Mouse (Mus musculus) left cerebral cortex, adult 8-10 months (tissue): ENCODE results near the gene Ofd1. TPM values are rescaled to one million over a fixed set of nuclear protein-coding genes. Genes with fewer than 3 reads are reported as not detected.

Source experiments
- DNase-seq, 2 experiments: peaks; one replicate each; pipeline ENCODE4 v3.0.0; 2022; ENCODE audit warnings: low spot score in 2 of 2
- total RNA-seq, 4 experiments: library from RNA; stranded (reverse); gene quantifications; 2 replicates each; pipeline ENCODE4 v1.2.4; 2022

The Ofd1 gene
- 1 to 10 TPM; 6.5 to 7.1 (median 6.6) TPM for total RNA-seq

DNA sequence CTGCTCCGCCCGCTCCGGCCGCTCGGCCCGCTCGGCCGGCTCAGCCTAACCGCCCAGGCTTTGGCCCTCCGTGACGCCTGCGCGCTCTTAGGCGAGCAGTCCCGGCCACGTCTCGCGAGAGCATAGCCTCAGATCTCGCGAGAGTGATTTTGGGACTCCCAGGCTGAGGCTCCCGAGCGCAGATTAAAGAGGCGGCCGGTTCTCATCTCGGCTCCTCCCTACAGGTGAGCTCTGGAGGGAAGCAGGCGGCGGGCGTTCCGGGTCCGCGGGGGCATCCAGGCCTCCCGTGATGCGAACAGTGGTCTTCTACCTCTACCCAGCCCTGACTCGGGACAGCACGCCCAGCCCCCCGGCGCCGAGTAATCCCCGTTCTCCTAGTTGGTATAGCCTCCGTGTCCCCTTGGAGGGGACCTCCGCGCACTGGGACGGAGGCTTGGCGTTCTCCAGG lies at the start of gene Ofd1:
Gene Ofd1, minus strand, starts transcription at position 89 of the 448 bp plus-strand sequence.
- DNase-seq, result peak; percentile 71 to 86

DNA sequence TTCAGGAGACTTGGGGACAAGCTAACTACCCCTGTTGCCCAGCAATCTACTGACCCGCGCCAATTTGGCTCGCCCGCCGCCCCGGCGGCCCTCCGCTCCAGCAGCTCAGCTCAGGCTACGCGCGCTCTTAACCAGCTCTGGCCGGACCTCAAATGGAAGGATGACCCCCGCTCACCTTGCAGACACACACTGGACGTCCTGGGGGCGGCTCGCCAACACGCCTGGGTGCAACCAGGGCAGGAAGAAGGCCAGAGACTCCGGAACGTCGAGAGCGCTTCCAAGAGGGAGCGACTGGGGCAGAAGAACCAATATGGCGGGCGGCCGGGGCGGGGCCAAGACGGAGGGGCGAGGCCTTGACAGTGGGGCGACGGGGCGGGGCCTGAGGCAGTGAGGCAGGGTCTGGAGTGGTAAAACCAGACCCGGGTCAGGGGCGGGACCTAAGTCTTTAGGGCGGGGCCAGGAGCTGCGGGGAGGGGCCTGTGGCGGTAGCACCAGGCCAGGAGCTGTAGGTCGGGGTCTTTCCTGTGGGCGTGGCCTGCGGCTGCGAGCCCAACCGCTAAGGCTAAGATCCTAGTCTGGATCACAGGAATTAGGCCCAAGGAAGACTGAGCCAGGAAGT lies 39.0 kb upstream of the Ofd1 start, which contains the start of gene Rab9:
Gene Rab9, minus strand, starts transcription at position 503 of the 619 bp plus-strand sequence.
- peak; percentile 74 to 83 for DNase-seq

- peak in 1 of 2 experiments; percentile 7 for DNase-seq
Observed at GRCm38 (mm10) chrX:166478631-166479364, 38.3 kb upstream of the Ofd1 start.

GRCm38 (mm10) chrX:166477393-166477792 lies 36.9 kb upstream of the Ofd1 start:
- no peak for DNase-seq

- no peak for DNase-seq
Observed at GRCm38 (mm10) chrX:166472612-166473011, 32.1 kb upstream of the Ofd1 start.

DNA sequence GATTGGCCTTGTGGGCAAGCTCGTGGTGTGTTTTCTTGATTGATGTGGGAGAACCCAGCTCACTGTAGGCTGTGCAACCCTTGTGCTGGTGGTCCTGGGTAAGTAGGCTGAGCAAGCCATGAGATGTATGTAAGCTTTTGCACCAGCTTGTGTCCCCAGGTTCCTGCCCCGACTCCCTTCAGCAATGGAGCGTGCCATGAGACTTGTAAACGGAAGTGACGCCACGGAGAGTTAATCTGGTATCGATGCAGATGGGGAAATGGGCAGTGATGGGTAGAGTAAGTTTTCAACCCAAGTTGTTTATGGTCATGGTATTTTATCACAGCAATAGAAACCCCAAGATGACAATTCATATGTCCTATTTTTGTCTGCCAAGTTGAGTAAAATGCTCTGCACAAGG lies 27.8 kb upstream of the Ofd1 start:
- DNase-seq, result no peak

GRCm38 (mm10) chrX:166455525-166455924 lies 15.0 kb upstream of the Ofd1 start:
- no peak for DNase-seq

DNA sequence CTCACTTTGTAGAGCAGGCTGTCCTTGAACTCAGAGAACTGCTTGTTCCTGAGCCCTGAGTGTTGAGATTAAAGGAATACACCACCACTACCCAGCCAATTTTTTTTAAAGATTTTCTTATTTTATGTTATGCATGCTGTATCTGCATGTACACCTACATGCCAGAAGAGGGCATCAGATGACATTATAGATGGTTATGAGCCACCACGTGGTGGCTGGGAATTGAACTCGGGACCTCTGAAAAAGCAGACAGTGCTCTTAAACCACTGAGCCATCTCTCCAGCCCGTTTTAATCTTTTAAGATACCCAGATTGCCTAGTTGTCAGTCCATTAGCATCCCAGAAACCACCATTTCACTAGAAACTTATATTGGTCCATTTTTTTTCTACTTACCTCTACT lies 13.8 kb upstream of the Ofd1 start:
- DNase-seq, result no peak

DNA sequence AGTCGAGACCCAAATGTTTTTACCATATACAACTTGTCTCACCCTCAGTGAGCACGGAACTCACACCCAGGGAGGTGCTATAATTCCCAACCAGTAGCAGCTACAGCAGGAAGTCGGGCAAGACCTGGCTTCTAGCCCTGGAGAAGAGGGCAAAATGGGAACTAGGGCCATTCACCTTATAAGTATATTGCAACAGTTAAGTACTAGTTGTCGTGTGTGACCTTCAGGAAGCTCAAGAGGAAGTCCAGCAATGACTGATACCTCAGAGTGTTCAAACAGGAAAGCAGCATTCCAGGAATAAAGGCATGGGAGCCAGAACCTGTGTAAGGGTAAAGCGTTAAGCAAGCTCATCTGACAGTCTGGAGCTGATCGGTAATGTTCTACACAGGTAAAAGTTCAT lies 13.0 kb upstream of the Ofd1 start:
- DNase-seq, result no peak

DNA sequence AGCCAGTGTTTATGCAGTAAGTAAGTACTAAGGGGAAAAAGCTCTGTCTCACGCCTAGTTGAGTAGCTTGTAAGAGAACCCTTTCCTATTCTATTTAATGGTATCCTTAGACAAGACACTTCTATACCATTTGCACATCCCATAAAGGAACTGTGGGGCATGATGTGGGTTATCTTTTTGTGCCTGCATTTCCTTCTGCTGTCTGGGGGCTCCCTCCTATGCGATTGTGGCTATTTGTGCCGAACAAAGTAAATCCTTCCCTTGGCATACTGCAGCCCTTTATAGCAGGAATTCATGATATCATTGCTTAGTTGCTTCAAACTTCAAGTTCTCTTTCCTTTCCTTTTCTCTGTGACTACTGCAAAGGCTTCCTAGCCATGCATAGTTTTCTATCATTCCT lies 4.0 kb upstream of the Ofd1 start:
- DNase-seq, result no peak

DNA sequence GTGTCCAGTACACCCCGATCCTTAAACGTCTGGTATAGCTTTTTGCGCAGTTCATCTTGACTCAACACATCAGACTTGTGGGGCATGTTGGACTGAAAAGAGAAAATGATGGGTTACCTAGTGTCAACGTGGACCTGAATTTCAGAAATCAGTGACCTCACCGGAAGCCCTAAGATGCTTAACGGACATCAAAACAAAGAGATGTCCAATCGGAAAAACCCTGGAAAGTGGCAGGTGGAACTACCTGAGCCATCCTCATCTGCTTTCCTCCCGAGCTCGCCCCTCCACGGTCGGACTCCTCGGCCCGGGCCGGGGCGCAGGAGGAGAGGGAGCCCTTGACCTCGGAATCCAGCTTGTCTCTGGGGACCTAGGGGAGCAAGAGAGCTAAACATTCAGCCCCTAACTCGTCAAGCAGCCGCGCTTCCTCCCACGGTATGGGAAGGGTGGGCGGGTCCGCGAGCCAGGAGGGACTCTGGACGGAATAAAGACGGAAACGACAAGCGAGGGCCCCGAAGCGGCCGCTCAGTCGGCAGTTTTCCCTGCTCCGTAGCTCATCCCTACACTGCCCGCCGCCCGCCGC lies 378 bp downstream of the Ofd1 start, which contains the start of gene Trappc2:
Gene Trappc2, plus strand, starts transcription at position 539 of the 580 bp plus-strand sequence.
- DNase-seq, result peak in 1 of 2 experiments; percentile 15

GRCm38 (mm10) chrX:166434812-166435211 lies 5.7 kb downstream of the Ofd1 start:
- no peak for DNase-seq

DNA sequence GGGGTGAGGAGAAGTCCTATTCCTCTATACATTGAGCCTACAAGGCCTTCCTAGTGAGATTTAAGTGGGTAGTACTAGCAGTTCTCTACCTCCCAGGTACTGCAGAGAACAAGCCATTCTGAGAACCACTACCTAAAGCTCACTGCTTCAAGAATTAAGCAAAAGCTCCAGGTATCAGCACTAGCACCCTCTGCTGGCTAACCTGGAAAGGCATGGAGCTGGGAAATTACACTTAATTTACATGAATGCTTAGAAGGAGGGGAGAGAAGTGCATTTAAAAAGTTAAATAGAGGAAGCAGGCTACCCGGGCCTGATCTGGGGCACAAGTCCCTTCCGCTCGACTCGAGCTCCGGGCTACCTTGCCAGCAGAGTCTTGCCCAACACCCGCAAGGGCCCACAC lies 24.3 kb downstream of the Ofd1 start:
- DNase-seq, result no peak

- DNase-seq, result no peak
Observed at GRCm38 (mm10) chrX:166407865-166408264, 32.6 kb downstream of the Ofd1 start.

DNA sequence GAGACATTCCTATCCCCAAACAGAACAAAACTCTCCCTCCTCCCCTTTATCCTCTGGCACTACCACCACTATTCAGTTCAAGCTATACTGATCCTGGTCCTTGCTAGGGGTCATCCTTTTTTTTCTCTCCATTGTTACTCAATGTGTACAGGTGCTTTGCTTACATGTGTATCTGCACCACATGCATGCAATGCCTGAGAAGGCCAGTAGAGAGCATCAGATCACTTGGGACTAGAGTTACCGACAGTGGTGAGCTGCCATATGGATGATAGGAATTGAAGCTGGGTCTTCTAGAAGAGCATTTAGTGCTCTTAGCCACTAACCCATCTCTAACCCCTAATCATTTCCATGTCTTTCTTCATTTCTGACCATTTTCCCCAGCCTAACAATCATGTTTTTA lies 46.8 kb downstream of the Ofd1 start:
- no peak for DNase-seq

DNA sequence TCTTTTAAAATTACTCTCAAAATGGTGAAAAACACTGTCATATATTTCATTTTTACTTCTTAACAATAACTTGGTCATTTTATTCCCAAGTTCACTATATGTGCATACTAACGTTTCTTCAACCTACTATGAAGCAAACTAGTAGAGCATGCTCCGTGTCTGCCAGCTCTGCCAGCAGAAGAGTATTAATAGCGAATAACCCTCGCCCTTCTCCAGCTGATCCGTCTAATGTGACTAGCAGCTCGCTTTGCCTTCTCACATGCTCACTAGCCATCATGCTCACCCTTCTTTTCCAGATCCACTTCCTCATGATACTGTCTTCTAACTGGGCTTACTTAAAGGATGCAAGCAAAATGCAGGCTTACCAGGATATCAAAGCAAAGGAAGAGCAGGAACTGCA lies 53.8 kb downstream of the Ofd1 start:
- DNase-seq, result no peak

DNA sequence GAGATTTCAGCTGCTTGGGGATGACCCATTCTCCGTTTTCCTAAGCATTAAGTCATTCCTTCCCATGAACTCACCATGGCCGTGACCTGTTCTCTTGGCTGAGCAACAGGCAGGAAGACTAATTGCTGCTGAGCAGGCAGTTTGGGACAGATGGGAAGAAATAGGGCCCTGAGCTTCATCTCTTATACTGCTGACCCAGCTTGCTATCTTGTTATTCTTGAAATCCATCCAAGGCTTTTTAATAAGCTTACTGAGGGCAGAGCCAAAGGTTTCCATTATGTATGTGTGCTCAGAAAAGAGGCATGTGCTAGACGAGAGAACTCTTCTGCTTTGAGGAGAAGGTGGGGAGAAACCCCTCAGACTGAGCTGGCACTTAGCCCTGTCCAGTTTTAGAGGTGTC lies 55.6 kb downstream of the Ofd1 start:
- DNase-seq, result no peak

GRCm38 (mm10) chrX:166383606-166384005 lies 56.9 kb downstream of the Ofd1 start:
- DNase-seq, result no peak

GRCm38 (mm10) chrX:166378652-166379051 lies 61.9 kb downstream of the Ofd1 start:
- DNase-seq, result no peak

GRCm38 (mm10) chrX:166376681-166377328 lies 63.7 kb downstream of the Ofd1 start:
- no peak for DNase-seq

DNA sequence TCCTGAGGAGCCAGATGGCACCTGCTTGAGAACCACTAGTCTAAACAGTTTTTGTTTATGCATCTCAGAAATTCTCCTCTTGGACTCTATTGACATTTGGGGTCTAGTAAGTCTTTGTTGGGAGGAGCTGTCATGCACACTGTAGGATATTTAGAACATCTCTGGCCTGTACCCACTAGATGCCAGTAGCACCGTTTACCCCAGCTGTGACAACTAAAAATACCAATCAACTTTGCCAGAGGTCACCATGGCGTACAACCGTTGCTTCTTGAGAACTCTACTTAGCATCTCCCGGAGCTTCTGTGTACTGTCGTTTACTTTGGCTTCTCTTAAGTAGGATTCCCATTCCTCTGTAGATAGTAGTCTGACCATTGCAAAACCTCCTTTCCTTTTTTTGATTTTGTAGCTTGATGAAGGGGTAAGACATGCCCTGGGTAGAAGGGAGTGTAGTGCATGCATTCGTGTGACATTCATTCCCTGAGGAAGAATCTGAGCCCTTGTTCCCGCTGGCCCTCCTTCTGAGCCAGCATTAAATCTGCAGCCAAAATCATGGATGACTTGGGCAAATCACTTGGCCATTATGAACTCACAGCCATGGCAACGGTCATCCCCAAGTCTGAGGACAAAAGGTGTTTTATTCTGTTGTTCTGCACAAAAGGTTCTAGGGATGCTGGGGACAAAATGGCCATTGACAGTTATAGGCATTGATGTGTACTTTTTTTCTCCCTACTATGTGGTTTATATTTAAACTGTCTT lies 74.9 kb downstream of the Ofd1 start:
- no peak for DNase-seq
